Mouse (Mus musculus): ENCODE results near the gene Fpgs. TPM values are rescaled to one million over a fixed set of nuclear protein-coding genes. Genes with fewer than 3 reads are reported as not detected.

Gene Fpgs
- polyA plus RNA-seq, 1 experiment = 26.0 TPM

DNA sequence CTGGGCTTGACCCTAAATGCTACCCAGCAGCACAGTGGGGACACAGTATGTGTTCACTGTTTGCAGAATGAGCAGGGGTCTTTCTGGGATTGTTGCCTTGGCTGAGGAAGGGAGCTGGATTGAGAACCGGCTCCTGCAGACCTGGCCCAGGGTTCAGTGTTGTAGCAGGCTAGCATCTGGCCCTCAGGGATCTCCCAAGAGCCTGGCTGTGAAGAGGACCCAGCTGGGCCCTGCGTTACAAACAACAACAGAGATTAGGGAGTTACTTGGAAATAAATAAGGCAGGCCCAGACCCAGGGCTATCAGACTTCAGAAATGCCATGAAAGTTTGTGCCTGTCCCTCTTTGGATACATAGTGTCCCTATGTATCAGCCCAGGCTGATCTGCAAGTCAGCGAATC, 58.3 kb downstream of the Fpgs start:
- 81% methylated on average over 3 of the region's 3 CpGs for WGBS
- H3K27ac ChIP-seq (ENCODE audit: insufficient read depth, low read depth, low read length) = peak overlapping the region; percentile 13
- TF ChIP-seq CTCF (IDR thresholded peaks at IDR 0.05; ENCODE audit: extremely low read depth, insufficient read length, insufficient replicate concordance, low read depth, low read length) (no peak), POLR2A (IDR thresholded peaks at IDR 0.05; ENCODE audit: low read depth, low read length) (no peak)
- no peaks in the 10 kb centered on the region for H3K27me3 ChIP-seq (ENCODE audit: control insufficient read depth, insufficient read depth, low read length)
- no peaks in the 10 kb centered on the region for H3K36me3 ChIP-seq (ENCODE audit: control insufficient read depth, insufficient read depth, low read length)
- H3K4me3 ChIP-seq (ENCODE audit: low read depth, low read length) = no peak overlapping the region
- no peaks in the 10 kb centered on the region; the same call in 1 of the 2 replicates for H3K4me1 ChIP-seq (ENCODE audit: control insufficient read depth, insufficient read depth, insufficient read length, low read length)

DNA sequence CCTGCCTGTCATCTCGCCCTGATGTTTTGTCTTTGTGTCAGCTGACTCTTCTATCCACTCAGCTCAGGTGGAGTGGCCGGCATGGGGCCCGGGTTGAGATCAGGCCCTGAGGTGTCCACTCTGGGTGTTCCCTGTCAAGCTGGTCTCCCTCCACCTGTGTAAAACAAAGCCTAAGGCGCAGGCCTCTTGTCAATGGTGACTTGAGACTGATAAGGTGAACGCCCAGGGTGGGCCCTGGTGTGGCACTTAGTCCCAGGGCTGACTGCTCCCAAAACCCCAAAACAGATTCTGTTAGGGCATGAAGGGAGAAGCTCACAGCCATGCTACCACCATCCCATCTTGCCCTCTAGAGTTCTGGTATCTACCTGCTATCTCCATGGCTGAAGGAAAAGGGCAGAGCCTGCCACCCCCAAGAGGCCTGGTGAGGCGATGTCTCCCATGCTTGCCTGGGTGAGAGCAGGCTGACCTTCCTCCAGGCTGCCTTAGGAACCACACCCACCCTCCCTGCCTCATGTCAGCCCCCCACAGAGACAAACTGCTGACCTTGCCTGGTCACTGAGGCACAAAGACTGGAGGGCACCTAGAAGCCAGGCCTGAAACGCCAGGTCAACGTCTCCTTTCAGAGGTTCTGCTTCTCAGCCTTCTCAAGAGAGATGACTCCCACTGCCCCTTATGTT, 59.0 kb downstream of the Fpgs start:
- no peaks in the 10 kb centered on the region for H3K27me3 ChIP-seq (ENCODE audit: control insufficient read depth, insufficient read depth, low read length)
- WGBS = 86% methylated on average over 8 of the region's 8 CpGs
- no peaks in the 10 kb centered on the region for H3K36me3 ChIP-seq (ENCODE audit: control insufficient read depth, insufficient read depth, low read length)
- no peak for TF ChIP-seq POLR2A (IDR thresholded peaks at IDR 0.05; ENCODE audit: low read depth, low read length)
- TF ChIP-seq CTCF (IDR thresholded peaks at IDR 0.05; ENCODE audit: extremely low read depth, insufficient read length, insufficient replicate concordance, low read depth, low read length) = no peak
- H3K4me1 ChIP-seq (ENCODE audit: control insufficient read depth, insufficient read depth, insufficient read length, low read length) = no peaks in the 10 kb centered on the region; the same call in 1 of the 2 replicates
- no peak overlapping the region for H3K4me3 ChIP-seq (ENCODE audit: low read depth, low read length)
- no peak overlapping the region for H3K27ac ChIP-seq (ENCODE audit: insufficient read depth, low read depth, low read length)

DNA sequence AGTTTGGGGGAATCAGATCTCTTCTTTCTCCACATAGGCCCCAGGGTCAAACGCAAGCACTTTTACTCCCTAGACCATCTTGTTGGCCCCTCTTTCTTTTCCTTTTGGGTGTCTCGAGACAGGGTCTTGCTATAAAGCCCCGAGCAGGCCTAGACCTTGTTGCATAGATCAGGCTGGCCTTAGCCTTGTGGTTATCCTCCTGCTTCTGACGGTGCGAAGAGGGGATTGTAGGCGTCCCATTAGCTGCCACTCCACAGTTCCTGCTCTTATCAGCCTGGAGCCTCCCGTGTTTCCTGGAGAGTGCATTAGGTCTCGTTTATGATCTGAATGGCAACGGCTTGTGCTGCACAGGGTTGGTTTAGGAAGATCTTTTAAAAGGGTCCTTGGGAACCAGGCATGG, 59.9 kb downstream of the Fpgs start:
- H3K36me3 ChIP-seq (ENCODE audit: control insufficient read depth, insufficient read depth, low read length) = no peaks in the 10 kb centered on the region
- no peak overlapping the region for H3K27ac ChIP-seq (ENCODE audit: insufficient read depth, low read depth, low read length)
- TF ChIP-seq CTCF (IDR thresholded peaks at IDR 0.05; ENCODE audit: extremely low read depth, insufficient read length, insufficient replicate concordance, low read depth, low read length) = no peak
- TF ChIP-seq POLR2A (IDR thresholded peaks at IDR 0.05; ENCODE audit: low read depth, low read length) = no peak
- H3K4me3 ChIP-seq (ENCODE audit: low read depth, low read length) = no peak overlapping the region
- H3K27me3 ChIP-seq (ENCODE audit: control insufficient read depth, insufficient read depth, low read length) = no peaks in the 10 kb centered on the region
- WGBS = 67% methylated on average over 9 of the region's 9 CpGs
- H3K4me1 ChIP-seq (ENCODE audit: control insufficient read depth, insufficient read depth, insufficient read length, low read length) = no peaks in the 10 kb centered on the region; the same call in 1 of the 2 replicates

DNA sequence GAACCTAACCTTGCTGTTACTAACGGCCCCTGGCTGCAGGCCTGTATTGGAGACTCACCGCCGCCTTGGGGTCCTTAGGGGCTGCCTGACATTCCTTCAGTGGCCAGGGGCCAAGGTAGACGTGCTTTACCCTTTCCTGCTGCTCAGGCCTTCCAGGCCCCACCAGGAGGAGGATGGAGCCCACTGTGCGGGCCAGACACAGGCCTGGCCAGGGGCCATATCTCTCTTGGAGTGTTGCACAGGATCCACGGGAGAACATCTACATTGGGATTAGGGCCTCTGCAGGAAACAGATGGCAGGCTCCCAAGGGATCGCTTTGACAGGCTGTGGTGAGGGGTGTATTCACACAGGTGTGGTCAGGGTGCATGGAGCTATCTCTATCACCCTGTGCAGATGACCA, 61.1 kb downstream of the Fpgs start:
- WGBS = 81% methylated on average over 7 of the region's 7 CpGs

DNA sequence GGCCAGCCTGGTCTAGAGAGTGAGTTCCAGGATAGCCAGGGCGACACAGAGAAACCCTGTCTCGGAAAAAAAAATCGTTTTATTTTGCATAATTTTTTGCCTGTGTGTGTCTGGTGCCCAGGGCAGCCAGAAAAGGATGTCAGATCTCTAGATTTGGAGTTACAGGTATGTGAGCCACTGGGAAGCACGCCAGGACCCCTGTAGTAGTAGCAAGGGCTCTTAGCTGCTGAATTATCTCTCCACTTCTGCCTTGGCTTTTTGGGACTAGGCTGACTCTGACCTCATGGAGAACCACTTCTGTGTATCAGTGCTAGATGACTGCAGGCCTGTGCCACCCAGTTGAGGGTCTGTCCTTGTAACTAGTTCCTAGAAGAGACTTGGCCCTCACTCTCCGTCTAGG, 62.1 kb downstream of the Fpgs start:
- WGBS = 85% methylated on average over 5 of the region's 5 CpGs
- Histone ChIP-seq H3K27ac (ENCODE audit: insufficient read depth, low read depth, low read length) (no peak overlapping the region), H3K36me3 (ENCODE audit: control insufficient read depth, insufficient read depth, low read length) (no peaks in the 10 kb centered on the region), H3K4me3 (ENCODE audit: low read depth, low read length) (no peak overlapping the region), H3K4me1 (ENCODE audit: control insufficient read depth, insufficient read depth, insufficient read length, low read length) (peaks cover 3% of the 10 kb centered on the region; the same call in 1 of the 2 replicates), H3K27me3 (ENCODE audit: control insufficient read depth, insufficient read depth, low read length) (no peaks in the 10 kb centered on the region)
- TF ChIP-seq POLR2A (IDR thresholded peaks at IDR 0.05; ENCODE audit: low read depth, low read length) (no peak), CTCF (IDR thresholded peaks at IDR 0.05; ENCODE audit: extremely low read depth, insufficient read length, insufficient replicate concordance, low read depth, low read length) (no peak)

More for the DNA sequence above, 61.1 kb downstream of the Fpgs start:
- no peaks in the 10 kb centered on the region for H3K27me3 ChIP-seq (ENCODE audit: control insufficient read depth, insufficient read depth, low read length)
- TF ChIP-seq POLR2A (IDR thresholded peaks at IDR 0.05; ENCODE audit: low read depth, low read length) (no peak), CTCF (IDR thresholded peaks at IDR 0.05; ENCODE audit: extremely low read depth, insufficient read length, insufficient replicate concordance, low read depth, low read length) (no peak)
- H3K36me3 ChIP-seq (ENCODE audit: control insufficient read depth, insufficient read depth, low read length) = no peaks in the 10 kb centered on the region
- H3K4me1 ChIP-seq (ENCODE audit: control insufficient read depth, insufficient read depth, insufficient read length, low read length) = peaks cover 3% of the 10 kb centered on the region; the same call in 1 of the 2 replicates
- H3K27ac ChIP-seq (ENCODE audit: insufficient read depth, low read depth, low read length) = no peak overlapping the region
- H3K4me3 ChIP-seq (ENCODE audit: low read depth, low read length) = no peak overlapping the region

DNA sequence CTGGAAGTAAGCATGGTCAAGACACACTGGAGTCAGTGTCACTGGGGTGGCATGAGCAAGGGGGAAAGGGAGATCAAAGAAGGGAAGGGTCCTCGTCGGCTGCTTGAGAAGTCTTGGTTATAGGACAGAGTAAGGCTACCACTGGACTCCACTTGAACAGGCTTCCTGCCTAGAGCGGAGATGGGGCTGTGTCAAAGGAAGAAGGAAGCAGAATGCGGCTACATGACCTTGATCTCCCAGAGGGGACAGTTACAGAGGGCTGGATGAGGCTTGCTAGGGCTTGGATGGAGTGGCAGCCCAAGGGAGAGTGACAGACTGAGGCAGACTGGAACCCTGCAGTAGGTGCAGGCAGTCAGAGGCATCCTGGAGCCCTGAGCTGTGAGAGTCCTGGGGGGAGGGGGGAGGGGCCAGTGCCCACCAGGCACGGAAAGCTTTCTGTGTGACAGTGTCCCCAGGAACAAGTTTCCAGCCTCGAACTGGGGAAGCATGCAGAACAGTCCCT, 63.3 kb downstream of the Fpgs start:
- Histone ChIP-seq H3K36me3 (ENCODE audit: control insufficient read depth, insufficient read depth, low read length) (no peaks in the 10 kb centered on the region), H3K4me1 (ENCODE audit: control insufficient read depth, insufficient read depth, insufficient read length, low read length) (peaks cover 3% of the 10 kb centered on the region; the same call in 1 of the 2 replicates), H3K27ac (ENCODE audit: insufficient read depth, low read depth, low read length) (no peak overlapping the region), H3K4me3 (ENCODE audit: low read depth, low read length) (no peak overlapping the region), H3K27me3 (ENCODE audit: control insufficient read depth, insufficient read depth, low read length) (no peaks in the 10 kb centered on the region)
- TF ChIP-seq CTCF (IDR thresholded peaks at IDR 0.05; ENCODE audit: extremely low read depth, insufficient read length, insufficient replicate concordance, low read depth, low read length) (no peak), POLR2A (IDR thresholded peaks at IDR 0.05; ENCODE audit: low read depth, low read length) (no peak)
- 68% methylated on average over 6 of the region's 6 CpGs for WGBS

DNA sequence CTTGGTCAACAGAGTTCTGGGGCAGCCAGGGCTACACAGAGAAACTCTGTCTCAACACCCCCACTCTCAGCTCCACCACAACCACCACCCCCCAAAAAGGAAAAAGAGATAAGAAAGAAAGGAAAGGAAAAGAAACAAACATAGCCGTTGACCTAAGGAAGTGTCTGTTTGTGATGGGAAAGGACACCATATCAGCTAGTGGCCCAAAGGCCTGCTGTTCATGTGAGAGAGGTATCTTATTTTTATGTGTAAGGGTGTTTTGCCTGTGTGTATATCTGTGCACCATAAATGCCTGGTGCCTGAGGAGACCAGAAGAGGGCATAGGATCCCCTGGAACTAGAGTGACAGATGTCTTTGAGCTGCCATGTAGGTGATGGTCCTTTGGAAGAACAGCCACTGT, 64.3 kb downstream of the Fpgs start:
- Histone ChIP-seq H3K4me1 (ENCODE audit: control insufficient read depth, insufficient read depth, insufficient read length, low read length) (peaks cover 3% of the 10 kb centered on the region; the same call in 1 of the 2 replicates), H3K4me3 (ENCODE audit: low read depth, low read length) (no peak overlapping the region), H3K27me3 (ENCODE audit: control insufficient read depth, insufficient read depth, low read length) (no peaks in the 10 kb centered on the region), H3K27ac (ENCODE audit: insufficient read depth, low read depth, low read length) (no peak overlapping the region), H3K36me3 (ENCODE audit: control insufficient read depth, insufficient read depth, low read length) (no peaks in the 10 kb centered on the region)
- 32% methylated on average over 1 of the region's 1 CpGs for WGBS
- no peak for TF ChIP-seq CTCF (IDR thresholded peaks at IDR 0.05; ENCODE audit: extremely low read depth, insufficient read length, insufficient replicate concordance, low read depth, low read length)

Measured in small intestine, adult 2 months (tissue).